Mouse (Mus musculus): ENCODE results near the gene Derl3. TPM values are rescaled to one million over a fixed set of nuclear protein-coding genes. Genes with fewer than 3 reads are reported as not detected.

The Derl3 gene
- polyA plus RNA-seq, 1 experiment from 2014 or later, result 2.6 TPM

GRCm38 (mm10) chr10:75931311-75931710 is 38.1 kb downstream of the Derl3 start:
- 23% methylated on average over 7 of the region's 7 CpGs for WGBS
- peak overlapping the region; percentile 65; the same call in 1 of the 2 replicates for H3K4me3 ChIP-seq (ENCODE audit: low read depth, low read length)
- peaks cover 12% of the 10 kb centered on the region for H3K4me1 ChIP-seq (replicated peaks; ENCODE audit: control insufficient read depth, insufficient read depth, low read length)
- no peak overlapping the region for H3K9ac ChIP-seq (ENCODE audit: low read length)
- H3K27me3 ChIP-seq (replicated peaks; ENCODE audit: control insufficient read depth, insufficient read depth, low read length), result peaks cover 7% of the 10 kb centered on the region
- H3K36me3 ChIP-seq (ENCODE audit: control insufficient read depth, insufficient read depth, low read length), result peaks cover 13% of the 10 kb centered on the region
- no peak overlapping the region for H3K27ac ChIP-seq (ENCODE audit: low read depth)
- DNase-seq (ENCODE audit: low spot score), result no peak
- H3K4me2 ChIP-seq (ENCODE audit: low read length), result peak overlapping the region; percentile 92
- H3K9me3 ChIP-seq (ENCODE audit: control insufficient read depth, low read length), result no peaks in the 10 kb centered on the region
- ATAC-seq (replicated peaks; ENCODE audit: low FRiP score, low TSS enrichment, low read depth), result no peak

DNA sequence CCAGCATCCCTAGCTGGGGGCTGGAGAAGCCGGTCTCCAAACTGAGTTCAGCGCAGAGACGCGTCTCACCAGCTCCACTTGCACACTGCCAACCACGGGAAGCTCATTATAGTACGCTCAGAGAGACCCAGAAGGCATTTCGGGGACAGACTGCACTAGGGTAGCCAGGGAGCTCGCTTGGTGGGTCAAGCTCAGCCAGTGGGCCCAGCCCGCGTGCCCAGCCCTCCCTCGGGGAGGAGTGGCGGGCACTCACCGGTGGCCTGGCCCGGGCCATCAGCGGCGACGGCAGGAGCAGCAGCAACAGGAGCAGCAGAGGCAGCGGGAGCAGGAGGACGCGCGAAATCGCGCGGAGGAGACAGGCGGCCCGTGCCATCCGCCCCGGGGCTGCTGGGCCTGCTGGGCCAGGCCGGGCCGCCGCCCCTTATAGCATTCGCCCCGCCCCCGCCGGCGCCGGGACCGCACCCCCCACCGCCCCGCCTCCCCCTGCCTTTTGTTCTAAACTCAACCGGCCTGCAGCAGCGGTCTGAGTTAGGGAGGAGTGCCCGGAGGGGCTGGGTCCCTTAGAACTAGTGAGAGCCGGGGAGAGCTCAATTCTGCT is 39.0 kb downstream of the Derl3 start:
- peak overlapping the region; percentile 43; the same call in 1 of the 2 replicates for H3K27ac ChIP-seq (ENCODE audit: low read depth)
- no peaks in the 10 kb centered on the region for H3K9me3 ChIP-seq (ENCODE audit: control insufficient read depth, low read length)
- peaks cover 12% of the 10 kb centered on the region for H3K4me1 ChIP-seq (replicated peaks; ENCODE audit: control insufficient read depth, insufficient read depth, low read length)
- DNase-seq (ENCODE audit: low spot score), result peak; percentile 79
- H3K4me2 ChIP-seq (ENCODE audit: low read length), result peak overlapping the region; percentile 92
- peaks cover 10% of the 10 kb centered on the region for H3K36me3 ChIP-seq (ENCODE audit: control insufficient read depth, insufficient read depth, low read length)
- peaks cover 10% of the 10 kb centered on the region for H3K27me3 ChIP-seq (replicated peaks; ENCODE audit: control insufficient read depth, insufficient read depth, low read length)
- WGBS, result under 1% methylated on average over 41 of the region's 44 CpGs
- H3K4me3 ChIP-seq (ENCODE audit: low read depth, low read length), result peak overlapping the region; percentile 65
- peak; percentile 70 for ATAC-seq (replicated peaks; ENCODE audit: low FRiP score, low TSS enrichment, low read depth)
- peak overlapping the region; percentile 77 for H3K9ac ChIP-seq (ENCODE audit: low read length)

DNA sequence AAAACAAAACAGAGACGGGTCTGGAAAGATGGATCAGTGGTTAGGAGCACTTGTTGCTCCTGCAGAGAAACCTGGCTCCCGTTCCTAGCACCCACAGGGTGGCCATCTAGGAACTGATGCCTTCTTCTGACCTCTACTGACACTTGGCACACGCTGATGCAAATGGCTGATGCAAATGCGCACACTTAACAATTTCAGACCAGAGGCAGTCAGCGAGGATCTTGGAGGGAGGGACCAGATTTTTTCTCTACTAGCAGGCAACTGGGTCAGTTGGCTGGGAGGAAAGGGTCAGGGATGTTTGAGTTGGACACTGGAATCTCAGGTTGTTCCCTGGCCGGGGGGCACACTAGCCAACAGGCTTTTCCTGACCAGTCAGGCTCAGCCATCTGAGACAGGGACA is 39.7 kb downstream of the Derl3 start, which contains the start of gene Chchd10:
TSS of gene Chchd10 (plus strand) at position 240 of the 400 bp plus-strand sequence.
- Histone ChIP-seq H3K9me3 (ENCODE audit: control insufficient read depth, low read length) (no peaks in the 10 kb centered on the region), H3K36me3 (ENCODE audit: control insufficient read depth, insufficient read depth, low read length) (peaks cover 5% of the 10 kb centered on the region), H3K4me3 (ENCODE audit: low read depth, low read length) (peak within 1 kb of the TSS; percentile 65), H3K9ac (ENCODE audit: low read length) (peak within 1 kb of the TSS; percentile 77), H3K27me3 (replicated peaks; ENCODE audit: control insufficient read depth, insufficient read depth, low read length) (peaks cover 10% of the 10 kb centered on the region), H3K4me1 (replicated peaks; ENCODE audit: control insufficient read depth, insufficient read depth, low read length) (peaks cover 12% of the 10 kb centered on the region), H3K4me2 (ENCODE audit: low read length) (peak within 1 kb of the TSS; percentile 92), H3K27ac (ENCODE audit: low read depth) (peak within 1 kb of the TSS; percentile 43; the same call in 1 of the 2 replicates)
- 39% methylated on average over 6 of the region's 6 CpGs for WGBS
- DNase-seq (ENCODE audit: low spot score), result no peak
- ATAC-seq (replicated peaks; ENCODE audit: low FRiP score, low TSS enrichment, low read depth), result no peak

DNA sequence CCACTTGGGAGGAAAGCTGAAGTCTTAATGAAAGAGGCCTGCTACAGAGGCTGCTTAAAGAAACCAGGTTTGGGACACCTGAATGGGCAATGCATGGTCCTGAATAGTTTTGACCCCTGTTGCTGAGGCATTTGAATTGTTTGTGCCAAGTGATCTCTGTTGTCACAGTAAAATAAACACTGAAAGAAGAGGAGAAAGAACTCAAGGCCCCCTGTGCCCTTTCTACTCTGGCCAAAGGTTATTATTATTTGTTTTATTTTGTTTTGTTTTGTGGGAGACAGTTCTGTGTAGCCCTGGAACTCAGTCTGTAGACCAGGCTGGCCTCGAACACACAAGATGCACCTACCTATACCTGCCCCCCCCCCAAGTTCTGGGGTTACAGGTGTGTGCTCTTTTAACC is 41.8 kb downstream of the Derl3 start:
- Histone ChIP-seq H3K9ac (ENCODE audit: low read length) (no peak overlapping the region; the same call in 1 of the 2 replicates), H3K4me1 (replicated peaks; ENCODE audit: control insufficient read depth, insufficient read depth, low read length) (peaks cover 12% of the 10 kb centered on the region), H3K36me3 (ENCODE audit: control insufficient read depth, insufficient read depth, low read length) (no peaks in the 10 kb centered on the region), H3K4me2 (ENCODE audit: low read length) (peak overlapping the region; percentile 80), H3K27ac (ENCODE audit: low read depth) (no peak overlapping the region), H3K4me3 (ENCODE audit: low read depth, low read length) (no peak overlapping the region), H3K27me3 (replicated peaks; ENCODE audit: control insufficient read depth, insufficient read depth, low read length) (peaks cover 10% of the 10 kb centered on the region), H3K9me3 (ENCODE audit: control insufficient read depth, low read length) (no peaks in the 10 kb centered on the region)
- no peak for ATAC-seq (replicated peaks; ENCODE audit: low FRiP score, low TSS enrichment, low read depth)
- 61% methylated on average over 1 of the region's 1 CpGs for WGBS
- no peak for DNase-seq (ENCODE audit: low spot score)

- Histone ChIP-seq H3K27me3 (replicated peaks; ENCODE audit: control insufficient read depth, insufficient read depth, low read length) (peaks cover 10% of the 10 kb centered on the region), H3K4me1 (replicated peaks; ENCODE audit: control insufficient read depth, insufficient read depth, low read length) (peaks cover 5% of the 10 kb centered on the region), H3K9ac (ENCODE audit: low read length) (peak within 1 kb of the TSS; percentile 51), H3K27ac (ENCODE audit: low read depth) (no peak within 1 kb of the TSS), H3K36me3 (ENCODE audit: control insufficient read depth, insufficient read depth, low read length) (no peaks in the 10 kb centered on the region), H3K4me3 (ENCODE audit: low read depth, low read length) (peak within 1 kb of the TSS; percentile 62), H3K4me2 (ENCODE audit: low read length) (peak within 1 kb of the TSS; percentile 80), H3K9me3 (ENCODE audit: control insufficient read depth, low read length) (no peaks in the 10 kb centered on the region)
- ATAC-seq (replicated peaks; ENCODE audit: low FRiP score, low TSS enrichment, low read depth) (peak; percentile 69), DNase-seq (ENCODE audit: low spot score) (peak; percentile 91)
- WGBS, result 2% methylated on average over 51 of the region's 51 CpGs
Observed at GRCm38 (mm10) chr10:75935680-75936541, 42.7 kb downstream of the Derl3 start, which contains the start of gene Mmp11. Gene Mmp11 (minus strand): TSS chr10:75936496.

DNA sequence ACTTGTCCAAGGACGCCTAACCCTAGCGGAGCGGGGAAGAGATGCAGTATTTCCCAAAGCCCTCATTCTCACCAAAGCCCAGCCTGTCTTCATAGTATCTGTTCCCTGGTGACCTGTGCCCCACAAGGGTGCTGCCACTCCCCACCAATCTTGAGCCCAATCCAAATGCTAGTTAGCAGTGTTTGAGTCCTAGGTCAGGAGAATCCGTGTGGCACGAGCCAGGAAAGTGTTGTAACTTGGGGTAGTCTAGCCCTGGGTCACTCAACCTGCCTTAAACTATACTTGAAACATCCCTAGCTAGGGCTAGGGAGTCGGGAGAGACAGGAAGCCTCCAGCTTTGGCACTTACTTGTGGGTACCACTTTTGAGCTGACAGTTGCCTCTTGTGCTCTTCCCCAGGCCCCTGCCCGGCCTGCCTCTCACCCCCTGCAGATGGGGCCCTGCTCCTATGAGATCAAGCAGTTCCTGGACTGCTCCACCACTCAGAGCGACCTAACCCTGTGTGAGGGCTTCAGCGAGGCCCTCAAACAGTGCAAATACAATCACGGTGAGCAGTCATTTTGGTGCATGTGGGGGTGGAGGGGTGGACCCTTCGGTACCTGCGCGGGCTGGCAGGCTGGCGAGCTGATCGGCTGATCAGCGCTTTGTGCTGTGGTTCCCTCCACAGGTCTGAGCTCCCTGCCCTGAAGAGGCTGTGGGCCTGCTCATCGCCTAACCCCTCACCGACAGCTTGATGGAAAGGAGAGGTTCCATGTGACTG is 43.9 kb downstream of the Derl3 start:
- DNase-seq (ENCODE audit: low spot score) (no peak), ATAC-seq (replicated peaks; ENCODE audit: low FRiP score, low TSS enrichment, low read depth) (no peak)
- Histone ChIP-seq H3K4me2 (ENCODE audit: low read length) (no peak overlapping the region), H3K4me3 (ENCODE audit: low read depth, low read length) (no peak overlapping the region), H3K4me1 (replicated peaks; ENCODE audit: control insufficient read depth, insufficient read depth, low read length) (peaks cover under 1% of the 10 kb centered on the region), H3K9me3 (ENCODE audit: control insufficient read depth, low read length) (no peaks in the 10 kb centered on the region), H3K36me3 (ENCODE audit: control insufficient read depth, insufficient read depth, low read length) (no peaks in the 10 kb centered on the region), H3K9ac (ENCODE audit: low read length) (no peak overlapping the region), H3K27me3 (replicated peaks; ENCODE audit: control insufficient read depth, insufficient read depth, low read length) (peaks cover 10% of the 10 kb centered on the region), H3K27ac (ENCODE audit: low read depth) (no peak overlapping the region)
- WGBS, result 42% methylated on average over 18 of the region's 18 CpGs

DNA sequence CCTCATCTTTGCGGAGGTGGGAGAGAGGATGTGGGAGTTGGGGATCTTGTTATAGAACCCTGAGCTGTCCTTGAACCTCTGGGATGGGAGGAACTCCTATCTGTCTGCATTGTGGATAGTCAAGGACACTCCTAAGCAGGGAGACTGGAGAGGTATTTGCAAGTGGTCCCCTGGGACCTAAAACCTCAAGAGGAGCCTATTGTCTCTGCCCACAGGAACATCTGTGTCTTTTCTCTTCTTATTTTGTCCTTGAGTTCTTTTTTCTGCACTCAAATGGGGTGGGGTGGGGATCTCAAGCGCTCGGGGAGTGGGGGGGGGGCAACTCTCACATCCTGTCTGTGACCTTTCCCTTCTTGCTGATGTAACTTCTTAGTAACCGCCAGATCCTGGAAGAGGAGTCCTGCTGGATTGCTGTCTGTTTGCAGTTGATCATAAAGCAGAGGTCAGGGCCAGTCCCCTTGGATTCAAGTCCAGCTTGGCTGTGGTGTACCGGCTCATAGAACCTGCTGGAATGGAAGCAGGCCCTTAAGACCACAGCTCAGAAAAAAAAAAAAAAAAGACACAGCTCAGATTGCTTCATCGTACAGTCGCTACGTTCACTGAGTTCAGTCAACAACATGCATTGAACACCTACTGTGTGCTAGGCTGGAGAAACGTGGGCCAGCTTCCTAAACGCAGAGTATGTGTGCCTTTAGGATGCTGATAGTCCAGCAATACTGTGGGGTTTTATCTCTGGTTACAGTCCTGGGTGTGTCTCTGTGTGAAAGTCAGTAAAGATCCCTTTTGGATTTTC is 44.8 kb downstream of the Derl3 start:
- WGBS, result 45% methylated on average over 10 of the region's 10 CpGs
- H3K4me2 ChIP-seq (ENCODE audit: low read length), result no peak overlapping the region
- DNase-seq (ENCODE audit: low spot score) (no peak), ATAC-seq (replicated peaks; ENCODE audit: low FRiP score, low TSS enrichment, low read depth) (no peak)
- no peaks in the 10 kb centered on the region for H3K9me3 ChIP-seq (ENCODE audit: control insufficient read depth, low read length)
- no peaks in the 10 kb centered on the region; the same call in 1 of the 2 replicates for H3K4me1 ChIP-seq (replicated peaks; ENCODE audit: control insufficient read depth, insufficient read depth, low read length)
- H3K27me3 ChIP-seq (replicated peaks; ENCODE audit: control insufficient read depth, insufficient read depth, low read length), result peaks cover 10% of the 10 kb centered on the region
- no peak overlapping the region for H3K4me3 ChIP-seq (ENCODE audit: low read depth, low read length)
- H3K9ac ChIP-seq (ENCODE audit: low read length), result no peak overlapping the region
- H3K36me3 ChIP-seq (ENCODE audit: control insufficient read depth, insufficient read depth, low read length), result no peaks in the 10 kb centered on the region
- H3K27ac ChIP-seq (ENCODE audit: low read depth), result no peak overlapping the region

All from intestine, embryonic 14.5 days (tissue).